In the genomic region with DNA sequence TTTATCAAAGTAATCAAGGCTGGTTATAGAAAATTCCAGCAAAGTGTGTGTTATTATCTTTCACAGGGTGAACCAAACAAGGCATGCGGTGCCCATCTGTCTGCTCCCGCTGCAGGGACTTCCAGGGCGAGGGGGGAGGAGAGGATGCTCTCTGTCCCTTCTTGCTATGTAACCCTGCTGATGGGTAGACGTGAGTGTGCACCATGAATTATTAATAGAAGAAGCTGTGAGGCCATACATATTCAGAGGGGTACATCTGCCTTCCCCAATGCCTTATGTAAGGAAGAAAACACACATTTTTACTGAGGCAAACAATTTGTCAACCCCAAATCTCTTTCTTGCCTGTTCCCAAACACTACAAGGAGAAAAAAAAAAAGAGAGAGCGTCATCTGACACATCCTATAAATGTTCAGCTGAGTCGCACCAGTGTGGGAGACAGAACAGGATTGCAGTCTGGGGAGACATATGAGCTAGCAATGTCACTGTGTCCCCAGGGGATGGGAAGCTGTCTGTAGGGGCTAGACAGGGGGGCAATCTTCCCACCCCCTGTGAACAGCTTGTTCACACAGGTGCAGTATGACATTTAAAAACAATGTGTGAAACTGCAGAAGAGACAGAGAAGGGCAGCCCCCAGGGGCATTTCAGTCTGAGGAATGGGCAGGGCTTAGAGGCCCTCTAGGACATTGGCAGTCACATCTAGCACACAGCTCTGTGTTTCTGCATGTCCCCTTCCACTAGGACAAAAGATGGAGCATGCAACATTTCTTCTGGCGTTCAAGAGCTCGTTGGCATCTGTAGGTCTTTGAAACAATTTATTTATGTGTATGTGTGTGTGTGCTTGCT, we compare ENCODE assay signal across 10 mouse cellular contexts. TPM values are rescaled to one million over a fixed set of nuclear protein-coding genes. Genes with fewer than 3 reads are reported as not detected.
DNase-seq lines count a peak whose midpoint lies in the region; ATAC-seq and TF ChIP-seq lines count a peak whose summit lies in the region.
"Had no signal": no experiment of that assay in that cellular context is flagged by ENCODE, and none has a peak within 500 bp of the region (broad histone marks: within the 10 kb centered on the region; RNA-seq: fewer than 3 reads in every experiment).

No protein-coding gene starts in this region.

- WGBS in intestine, postnatal 0 days, result 72% methylated on average over 8 of the region's 8 CpGs
- 62% methylated on average over 8 of the region's 8 CpGs for WGBS in liver, postnatal 0 days (ENCODE audit: insufficient replicate concordance)

- no peak overlapping the region for H3K4me3 ChIP-seq in intestine, postnatal 0 days (ENCODE audit: low read depth, low read length)
- no peak overlapping the region for H3K4me3 ChIP-seq in liver, postnatal 0 days (ENCODE audit: low read depth, low read length)
- H3K4me3 ChIP-seq: heart, embryonic 15.5 days; liver, embryonic 13.5 days had no signal

- no peak for TF ChIP-seq CTCF in intestine, postnatal 0 days (IDR thresholded peaks at IDR 0.05; ENCODE audit: low read depth)
- TF ChIP-seq CTCF in liver, postnatal 0 days (IDR thresholded peaks at IDR 0.05; ENCODE audit: low read depth), result no peak

- DNase-seq in cerebellum, adult 9-11 months, result peak; percentile 50
- DNase-seq in frontal cortex, adult 2 months (ENCODE audit: extremely low spot score in 1 of 2, low spot score in 1 of 2), result peak; percentile 33 to 52
- peak; percentile 40 to 46 for DNase-seq in layer of hippocampus, postnatal 36 days
- DNase-seq in retina, embryonic 14.5 days (ENCODE audit: low spot score), result peak; percentile 50
- DNase-seq in heart, postnatal 14 days, result no peak
- no peak for DNase-seq in liver, postnatal 0 days
- DNase-seq: liver, embryonic 13.5 days had no signal

- no peak overlapping the region for H3K27ac ChIP-seq in intestine, postnatal 0 days (ENCODE audit: low read depth, low read length)
- no peak overlapping the region for H3K27ac ChIP-seq in liver, postnatal 0 days (ENCODE audit: low read depth)
- H3K27ac ChIP-seq: heart, embryonic 15.5 days; liver, embryonic 13.5 days had no signal

- H3K9ac ChIP-seq in intestine, postnatal 0 days (ENCODE audit: low read depth, low read length), result no peak overlapping the region
- H3K9ac ChIP-seq in liver, postnatal 0 days (replicated peaks), result no peak overlapping the region
- H3K9ac ChIP-seq: heart, embryonic 15.5 days; liver, embryonic 13.5 days had no signal

- TF ChIP-seq EP300 in liver, postnatal 0 days (IDR thresholded peaks at IDR 0.05; ENCODE audit: low read depth), result no peak

- no peaks in the 10 kb centered on the region for H3K4me1 ChIP-seq in intestine, postnatal 0 days (replicated peaks; ENCODE audit: control insufficient read depth, insufficient read depth, low read length)
- H3K4me1 ChIP-seq in liver, postnatal 0 days (ENCODE audit: insufficient read depth), result no peaks in the 10 kb centered on the region
- H3K4me1 ChIP-seq: heart, embryonic 15.5 days; liver, embryonic 13.5 days had no signal

- no peaks in the 10 kb centered on the region for H3K9me3 ChIP-seq in intestine, postnatal 0 days (ENCODE audit: control insufficient read depth)
- no peaks in the 10 kb centered on the region for H3K9me3 ChIP-seq in liver, postnatal 0 days (ENCODE audit: low read length)
- H3K9me3 ChIP-seq: heart, embryonic 15.5 days; liver, embryonic 13.5 days had no signal

- H3K4me2 ChIP-seq in intestine, postnatal 0 days (replicated peaks; ENCODE audit: low read depth), result no peak overlapping the region
- H3K4me2 ChIP-seq in liver, postnatal 0 days (ENCODE audit: low read depth, low read length), result no peak overlapping the region
- H3K4me2 ChIP-seq: heart, embryonic 15.5 days; liver, embryonic 13.5 days had no signal

- ATAC-seq in intestine, postnatal 0 days, result no peak
- no peak for ATAC-seq in liver, postnatal 0 days
- ATAC-seq: Patski had no signal

- H3K36me3 ChIP-seq in intestine, postnatal 0 days (ENCODE audit: control insufficient read depth, insufficient read depth), result no peaks in the 10 kb centered on the region
- H3K36me3 ChIP-seq in liver, postnatal 0 days (replicated peaks; ENCODE audit: insufficient read depth, low read length), result no peaks in the 10 kb centered on the region
- H3K36me3 ChIP-seq: heart, embryonic 15.5 days; liver, embryonic 13.5 days had no signal

- H3K27me3 ChIP-seq in intestine, postnatal 0 days (replicated peaks; ENCODE audit: control insufficient read depth, insufficient read depth, low read length), result no peaks in the 10 kb centered on the region
- no peaks in the 10 kb centered on the region for H3K27me3 ChIP-seq in liver, postnatal 0 days (ENCODE audit: insufficient read depth, low read length)
- H3K27me3 ChIP-seq: heart, embryonic 15.5 days; liver, embryonic 13.5 days; Patski had no signal

- intact Hi-C loops in heart, postnatal 14 days (cut with DNase I), result no loop called here

RNA-seq across cellular contexts. Expression of a gene that starts 31.5 kb away (rescaled TPM):
- polyA plus RNA-seq in frontal cortex, adult 2 months (2012; rRNA removed), result 7.6 and 8.9 TPM in 2 replicates
- 1 to 10 TPM; 7.2 to 7.9 TPM for total RNA-seq in layer of hippocampus, postnatal 36 days (2021)
- not detected for total RNA-seq in heart, postnatal 14 days (2021)
- polyA plus RNA-seq in intestine, postnatal 0 days (2015; fragmentation: Nextera tagmentation; extraction: Ambion mirVana), result not detected in 2 replicates
- not detected in 2 replicates for polyA plus RNA-seq in liver, postnatal 0 days (2015; fragmentation: Nextera tagmentation; extraction: Ambion mirVana)
- polyA plus RNA-seq: heart, embryonic 15.5 days; liver, embryonic 13.5 days; Patski had no signal

Comparison
In these comparisons a context has a peak if more than half of its experiments do, and no peak if none do; other contexts are left out.
1. DNase-seq: peak in cerebellum, adult 9-11 months (single experiment), frontal cortex, adult 2 months (2 of 2), layer of hippocampus, postnatal 36 days (2 of 2) and retina, embryonic 14.5 days (single experiment); none in heart, postnatal 14 days (0 of 2) and liver, postnatal 0 days (single experiment).